Mouse (Mus musculus) adrenal gland, adult (tissue): ENCODE measurements at regions not wholly inside any gene's neighbourhood (a gene's known extent, or its start where the extent isn't known, plus 50 kb on each side); places are given as distances from the start of the nearest gene placed in this dataset.
A peak's percentile ranks its signal among the peaks of the same experiment; 100 is the strongest.

Experiments
- DNase-seq, 2 experiments: peaks; one replicate each; pipeline ENCODE4 v3.0.0; 2022 to 2023; ENCODE audit warnings: low spot score in 1 of 2; ENCODE audit not compliant: inconsistent age in 2 of 2

DNA sequence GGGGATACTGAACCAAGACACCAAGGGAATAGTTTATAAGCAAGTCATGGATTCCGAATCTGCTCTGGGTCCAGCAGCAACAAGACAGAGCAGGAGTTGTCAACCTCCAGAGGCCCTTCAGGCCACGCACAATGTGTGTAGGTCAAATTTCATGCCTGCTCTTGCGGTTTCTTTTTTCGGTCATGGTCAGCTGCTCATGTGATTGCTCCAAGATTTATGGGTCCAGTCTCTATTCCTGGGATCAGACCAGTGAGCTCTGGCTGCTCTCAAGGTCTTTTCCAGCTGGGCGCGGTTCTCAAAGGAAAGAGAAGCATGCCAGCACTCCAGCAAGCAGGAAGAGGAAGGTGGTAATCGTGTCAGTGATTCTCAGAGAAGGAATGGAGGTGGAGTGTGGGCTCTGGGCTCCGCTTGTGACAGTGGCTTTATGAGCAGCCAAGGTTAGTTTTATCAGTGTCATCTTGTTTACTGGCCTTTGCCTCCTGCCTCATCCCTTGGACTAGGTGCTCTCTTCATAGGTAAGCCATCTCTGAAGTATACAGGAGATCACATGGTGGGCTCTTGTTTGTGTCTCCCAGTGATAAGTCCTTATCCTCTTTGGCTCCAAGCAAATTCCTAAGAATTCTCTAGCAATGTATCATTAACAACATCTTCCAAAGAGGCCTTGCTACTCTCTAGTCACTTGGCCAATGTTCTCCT lies 148.5 kb upstream of the Maf start:
- peak; percentile 18 to 71 for DNase-seq

DNA sequence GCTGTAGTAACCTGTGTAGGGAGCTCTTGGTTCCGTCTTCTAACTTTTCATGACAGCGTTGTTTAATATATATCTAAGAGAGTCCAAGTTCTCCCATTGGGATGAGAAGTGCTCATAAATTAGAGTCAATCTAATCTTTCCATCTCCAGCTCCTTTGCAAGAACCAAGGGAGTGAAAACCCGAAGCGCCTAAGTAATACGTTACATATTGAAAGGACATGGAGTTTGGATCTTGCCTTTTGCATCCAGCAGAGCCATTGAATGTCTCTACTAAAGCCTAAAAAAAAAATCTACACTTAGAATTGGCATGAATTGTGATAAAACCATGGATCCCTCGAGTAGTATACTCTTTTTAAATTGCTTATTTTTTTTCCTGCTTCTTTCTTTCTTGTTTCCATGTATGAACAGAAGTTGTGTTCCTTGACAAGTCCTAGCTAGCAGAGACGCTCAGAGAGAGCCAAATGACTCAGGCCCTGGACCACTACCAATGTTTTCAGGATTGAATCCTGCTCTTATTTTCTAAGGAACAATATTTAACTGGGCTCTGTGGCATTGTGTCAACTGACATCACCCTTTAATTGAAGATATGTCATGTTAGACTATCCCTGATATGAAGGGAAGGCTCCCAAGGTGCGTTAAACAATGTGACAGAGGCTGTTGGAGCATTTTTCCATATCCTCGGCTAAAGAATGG lies 146.8 kb upstream of the Maf start:
- DNase-seq: no peak

DNA sequence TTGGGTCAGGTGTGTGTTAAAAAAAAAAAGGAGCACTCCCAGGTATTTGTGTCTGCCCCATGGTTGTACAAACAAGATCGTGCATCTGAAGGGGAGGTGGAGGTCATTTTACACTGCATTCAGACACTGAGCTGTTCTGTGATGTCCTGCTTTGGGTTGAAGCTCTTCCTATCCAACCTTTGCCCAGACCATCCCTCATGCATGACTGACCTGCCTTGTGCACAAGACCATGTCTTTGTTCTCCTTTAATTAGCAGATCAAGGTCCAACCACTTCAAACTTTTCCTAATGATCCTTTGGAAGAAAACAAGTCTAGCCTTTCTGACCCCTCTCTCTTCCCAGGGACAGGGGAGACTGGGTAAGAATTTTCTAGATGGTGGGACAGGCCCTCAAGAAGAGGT lies 143.0 kb upstream of the Maf start:
- DNase-seq: no peak

DNA sequence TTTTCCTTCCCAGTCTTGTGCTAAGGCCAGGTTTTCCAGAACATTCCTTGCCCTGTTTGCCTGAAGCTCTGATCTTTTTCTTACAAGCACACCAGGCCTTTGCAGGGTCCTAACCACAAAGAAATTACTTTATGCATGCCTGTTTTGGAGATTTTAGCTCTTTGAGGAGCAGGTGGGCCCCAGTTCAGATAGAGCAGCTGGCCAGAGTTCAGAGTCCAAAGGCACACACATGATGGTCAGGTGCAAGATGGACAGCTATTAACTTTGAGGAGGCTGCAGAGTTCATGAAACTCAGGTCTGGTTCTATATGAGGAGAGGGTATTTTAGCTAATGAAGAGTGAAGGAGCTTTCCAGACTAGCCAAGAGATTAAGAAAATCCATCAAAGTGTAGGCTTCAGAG lies 125.8 kb upstream of the Maf start:
- DNase-seq: no peak

DNA sequence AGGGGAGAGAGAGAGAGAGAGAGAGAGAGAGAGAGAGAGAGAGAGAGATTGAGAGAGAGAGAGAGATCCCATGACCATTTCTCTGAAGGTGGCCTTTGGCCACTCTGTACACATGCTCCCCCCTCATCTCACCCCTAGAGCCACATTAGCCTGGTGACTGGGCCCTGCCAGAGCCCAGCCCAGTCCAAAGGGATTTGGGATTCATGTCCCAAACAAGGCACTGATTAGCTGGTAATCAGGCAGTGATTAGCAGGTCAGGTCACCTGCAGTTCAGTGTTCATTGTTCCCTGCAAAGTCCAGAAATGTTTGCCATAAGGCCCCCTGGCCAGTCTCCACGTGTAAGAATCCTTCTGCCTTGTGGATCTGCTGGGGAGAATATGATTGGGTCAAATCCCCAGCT lies 124.1 kb upstream of the Maf start:
- DNase-seq: no peak

DNA sequence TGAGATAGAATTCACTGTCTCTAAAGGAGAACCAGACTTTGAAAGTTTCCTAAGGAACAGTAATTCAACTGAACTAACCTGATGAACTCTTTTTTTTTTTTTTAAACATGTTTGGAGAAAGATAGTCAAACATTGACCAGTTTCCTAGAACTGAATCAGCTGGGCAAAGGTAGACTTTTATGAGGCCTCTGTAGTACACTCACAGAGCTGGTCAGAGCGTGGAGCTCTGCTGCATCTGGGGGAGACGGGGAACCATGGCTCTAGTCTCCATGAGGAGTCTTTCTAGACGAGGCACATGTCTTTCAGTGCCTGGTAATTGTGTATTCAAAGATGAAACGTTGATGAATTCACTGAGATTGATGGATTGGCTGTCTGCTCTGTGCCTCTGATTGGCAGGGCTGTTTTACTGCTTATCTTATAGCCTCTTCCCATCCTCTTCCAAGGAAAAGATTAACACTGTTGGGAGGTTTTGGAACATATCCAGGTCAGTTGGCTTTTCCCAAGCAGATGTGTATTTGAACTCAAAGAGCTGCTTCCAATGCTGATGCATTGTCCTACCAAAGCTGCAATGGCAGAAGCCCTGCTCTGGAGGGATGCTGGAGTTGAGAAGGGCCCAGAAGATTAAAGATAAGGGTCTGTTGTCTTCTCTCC lies 122.5 kb upstream of the Maf start:
- DNase-seq: no peak

DNA sequence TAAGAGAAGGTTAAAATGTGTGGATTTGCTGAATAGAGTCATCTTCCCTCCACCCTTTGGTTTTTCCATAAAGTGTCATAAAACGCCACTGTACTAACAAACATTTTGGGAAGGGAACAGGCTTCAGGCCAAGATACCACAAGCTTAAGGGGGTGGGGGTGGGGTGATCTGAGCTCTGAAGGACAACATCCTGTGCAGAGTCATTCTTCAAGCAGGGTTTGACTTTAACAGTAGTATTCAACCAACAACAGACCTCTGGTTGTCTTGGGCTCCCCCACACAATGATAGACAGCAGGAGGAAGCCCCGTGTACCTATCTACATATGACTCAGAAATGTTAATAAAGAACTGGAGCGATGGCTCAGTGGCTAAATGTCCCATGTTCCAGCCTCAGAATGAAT lies 118.9 kb upstream of the Maf start:
- no peak for DNase-seq

DNA sequence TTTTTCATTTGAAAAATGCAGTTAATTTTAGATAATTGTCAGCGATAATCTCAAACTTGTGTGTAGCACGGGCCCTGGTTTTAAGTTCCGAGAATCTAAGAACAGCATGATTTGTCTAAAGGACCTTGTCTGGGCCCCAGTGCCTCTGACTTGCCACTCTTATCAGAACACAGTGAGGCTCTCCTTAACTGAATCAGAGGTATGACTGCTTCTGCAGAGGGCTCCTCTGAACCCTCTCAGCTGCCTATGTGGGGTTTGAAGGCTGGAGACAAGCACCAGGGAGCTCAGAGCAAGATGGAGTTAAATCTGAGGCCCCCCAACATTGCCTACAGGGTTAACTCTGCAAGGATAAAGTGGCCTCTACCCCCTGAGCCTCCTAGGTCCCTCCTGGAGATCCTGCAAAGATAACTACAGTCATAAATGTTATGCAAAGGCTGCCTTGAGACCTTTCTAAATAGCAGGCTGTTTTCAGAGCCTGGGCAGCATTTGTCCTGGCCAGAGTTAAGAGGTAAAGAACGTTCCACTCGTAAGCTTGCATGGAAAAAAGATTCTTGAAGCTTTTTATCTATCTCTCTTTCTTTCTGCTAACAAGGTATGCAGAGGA lies 118.4 kb upstream of the Maf start:
- peak in 1 of 2 experiments; percentile 33 for DNase-seq

DNA sequence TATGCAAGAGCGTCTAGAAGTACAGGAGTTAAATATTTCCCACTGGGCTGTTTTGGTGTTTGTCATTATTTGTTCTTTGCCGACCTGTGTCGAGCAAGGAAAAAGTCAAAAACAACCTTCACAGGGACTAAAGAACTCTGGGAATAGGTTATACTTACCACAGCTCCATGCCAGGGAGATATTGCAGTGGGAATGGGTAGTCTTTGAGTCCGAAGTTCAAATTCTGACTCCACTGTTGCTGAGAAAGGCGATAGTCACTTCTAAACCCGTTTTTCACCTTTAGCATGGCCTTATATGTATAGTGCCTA lies 116.8 kb upstream of the Maf start:
- no peak for DNase-seq

DNA sequence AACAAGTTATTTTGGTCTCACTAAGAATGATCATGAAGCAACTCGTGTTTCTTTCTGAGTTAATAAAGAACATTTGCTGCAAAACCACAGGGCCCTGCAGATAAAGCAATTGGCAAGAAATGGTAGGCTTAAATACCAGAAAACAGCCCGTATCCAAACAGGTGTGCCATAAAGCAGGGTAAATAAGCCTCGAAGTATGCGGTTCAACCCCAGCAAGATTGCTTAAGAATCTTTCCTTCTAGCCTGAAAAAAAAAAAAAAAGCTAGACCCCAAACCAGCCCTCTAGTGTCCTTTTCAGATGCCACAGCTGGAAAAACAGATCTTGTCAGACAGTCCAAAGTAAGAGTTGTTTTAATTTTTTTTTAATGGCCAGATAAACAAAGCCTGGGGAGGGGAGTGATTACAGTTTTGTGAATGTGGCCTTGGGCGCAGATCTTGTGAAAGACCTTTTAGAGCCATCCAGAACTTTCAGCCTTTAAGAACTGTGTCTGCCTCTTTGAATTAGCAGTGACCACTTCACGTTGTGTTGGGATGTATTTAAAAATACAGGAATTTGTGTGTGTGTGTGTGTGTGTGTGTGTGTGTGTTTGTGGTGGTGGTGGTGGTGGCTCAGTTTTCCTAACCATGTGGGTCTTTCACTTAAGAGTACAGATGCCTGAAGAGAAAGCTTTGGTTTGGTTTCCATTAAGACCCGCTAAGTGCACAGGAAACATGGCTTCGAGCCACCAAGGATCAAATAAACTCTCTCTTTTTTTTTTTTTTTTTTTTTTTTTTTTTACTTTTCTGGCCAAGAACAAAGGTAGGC lies 116.3 kb upstream of the Maf start:
- no peak for DNase-seq

DNA sequence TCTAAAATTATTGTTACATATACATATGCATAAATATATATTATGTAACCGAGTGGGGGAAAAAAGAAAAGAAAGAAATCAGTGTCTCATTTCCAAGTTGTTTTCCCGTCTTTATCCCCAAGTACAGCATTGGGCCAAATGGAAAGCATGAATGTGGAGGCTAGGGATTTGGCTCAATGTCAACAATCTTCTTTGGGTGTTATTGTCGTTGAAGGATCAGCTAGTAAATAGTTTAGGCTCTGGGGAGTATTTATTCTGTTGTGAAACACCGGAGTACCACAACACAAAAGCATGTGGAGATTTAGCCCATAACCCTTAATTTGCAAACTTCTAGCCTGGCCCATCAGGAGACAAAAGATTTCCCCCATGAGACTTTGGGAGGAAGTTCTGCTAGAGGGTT lies 105.8 kb upstream of the Maf start:
- no peak for DNase-seq

DNA sequence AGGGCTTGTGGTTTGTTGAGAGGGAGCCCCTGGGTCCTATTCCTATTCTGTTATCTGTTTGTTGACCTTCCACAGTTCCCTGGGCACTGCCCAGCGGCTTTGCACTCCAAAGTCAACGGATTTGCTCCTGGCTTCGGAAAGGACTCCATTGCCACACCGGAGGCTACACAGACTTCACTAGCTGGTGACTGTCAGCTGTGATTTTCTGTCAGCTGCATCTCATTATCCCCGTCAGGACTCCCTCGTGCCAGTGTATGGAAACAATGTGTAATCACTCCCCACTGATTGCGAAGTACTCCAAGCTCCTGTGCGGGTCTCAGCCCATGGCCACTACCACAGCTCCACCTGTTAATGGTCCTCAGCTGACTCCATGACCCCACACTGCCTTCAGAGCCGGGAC lies 99.0 kb upstream of the Maf start:
- no peak for DNase-seq

DNA sequence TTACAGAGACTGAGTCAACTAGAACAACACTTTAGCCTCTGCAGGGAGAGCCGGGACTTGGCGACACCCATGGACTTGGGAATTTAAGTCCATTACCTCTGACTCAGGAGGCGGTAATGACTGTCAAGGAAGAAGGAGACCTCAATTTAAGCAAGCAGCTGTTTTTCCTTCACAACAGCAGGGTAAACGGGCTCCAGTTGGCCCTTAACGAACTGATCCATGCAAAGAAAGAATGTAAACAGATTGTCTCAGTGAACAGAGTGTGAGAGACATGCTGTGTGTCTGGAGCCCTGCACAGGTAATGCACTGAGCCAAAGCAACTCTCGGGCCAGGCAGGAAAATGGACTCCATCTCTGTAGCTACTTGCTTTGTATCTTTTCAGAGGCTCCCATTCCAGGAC lies 98.5 kb upstream of the Maf start:
- DNase-seq: no peak

DNA sequence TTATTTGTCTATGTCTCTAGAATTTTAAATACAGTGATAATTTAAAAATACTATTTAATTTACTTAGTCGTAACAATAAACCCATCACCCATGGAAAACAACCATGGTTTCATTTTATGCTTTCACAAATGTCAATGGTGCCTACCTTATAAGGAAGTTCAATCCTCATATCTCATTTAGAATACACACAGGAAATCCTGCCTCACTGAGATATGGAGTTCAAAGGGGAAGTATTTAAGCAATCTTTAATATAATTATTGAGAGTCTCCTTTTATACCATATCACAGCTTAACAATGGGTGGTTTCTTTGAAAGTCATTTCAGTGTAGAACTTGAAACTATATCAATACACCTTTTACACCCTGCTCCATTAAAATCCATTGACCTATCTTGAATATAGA lies 86.0 kb upstream of the Maf start:
- DNase-seq: no peak

DNA sequence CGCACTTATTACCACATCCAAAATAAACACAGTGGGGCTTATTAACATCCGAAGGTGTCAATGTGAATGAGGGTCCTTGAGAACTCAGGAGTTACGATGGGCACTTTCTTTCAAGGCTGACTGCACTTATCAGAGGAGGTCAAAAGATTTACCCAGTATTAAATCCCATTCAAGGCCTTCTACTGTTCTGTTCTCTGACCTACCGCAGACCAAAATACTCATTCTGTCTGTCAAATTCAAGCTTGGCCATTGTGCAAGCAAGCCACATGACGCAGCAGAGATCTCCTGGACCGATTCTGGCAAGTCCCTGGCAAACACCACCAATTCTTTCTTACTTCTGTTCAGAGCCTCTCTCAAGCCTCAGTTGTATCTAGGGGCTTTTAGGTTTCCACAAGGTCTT lies 80.8 kb upstream of the Maf start:
- peak; percentile 32 to 86 for DNase-seq

DNA sequence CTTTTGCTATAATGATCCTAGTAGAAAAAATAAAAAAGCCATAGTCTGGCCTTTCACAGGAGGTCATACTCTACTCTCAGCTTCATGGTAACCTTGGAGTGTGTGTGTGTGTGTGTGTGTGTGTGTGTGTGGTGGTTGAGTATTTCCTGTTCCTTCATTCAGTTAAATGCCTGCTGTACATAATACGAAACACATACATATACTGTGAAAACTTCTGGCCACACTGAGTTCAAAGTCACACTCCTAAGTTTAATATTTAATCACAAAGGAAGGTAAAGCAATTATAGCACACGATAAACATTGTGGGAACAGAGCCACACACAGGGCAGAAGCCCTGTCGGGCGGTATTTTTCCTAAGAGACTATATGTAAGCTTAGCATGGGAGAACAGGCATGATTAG lies 78.6 kb upstream of the Maf start:
- no peak for DNase-seq

DNA sequence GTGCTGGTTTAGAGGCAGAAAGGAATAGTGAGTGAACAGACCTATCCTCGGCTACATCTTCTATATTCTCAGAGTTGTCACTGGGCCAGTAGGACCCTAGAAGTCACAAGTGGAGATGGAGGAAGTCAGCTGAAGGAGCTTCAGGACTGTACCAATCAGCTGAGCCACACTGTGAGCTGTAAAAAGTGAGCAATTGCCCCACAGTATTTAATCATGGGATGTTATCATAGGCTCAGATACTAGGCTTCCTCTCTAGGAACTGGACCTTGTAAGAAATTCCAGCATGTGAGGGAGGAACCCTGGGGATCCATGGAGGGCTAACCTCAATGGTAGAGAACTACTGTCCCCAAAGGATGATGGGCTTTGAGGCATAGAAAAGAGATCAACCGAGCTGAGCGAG lies 78.2 kb upstream of the Maf start:
- DNase-seq: no peak

DNA sequence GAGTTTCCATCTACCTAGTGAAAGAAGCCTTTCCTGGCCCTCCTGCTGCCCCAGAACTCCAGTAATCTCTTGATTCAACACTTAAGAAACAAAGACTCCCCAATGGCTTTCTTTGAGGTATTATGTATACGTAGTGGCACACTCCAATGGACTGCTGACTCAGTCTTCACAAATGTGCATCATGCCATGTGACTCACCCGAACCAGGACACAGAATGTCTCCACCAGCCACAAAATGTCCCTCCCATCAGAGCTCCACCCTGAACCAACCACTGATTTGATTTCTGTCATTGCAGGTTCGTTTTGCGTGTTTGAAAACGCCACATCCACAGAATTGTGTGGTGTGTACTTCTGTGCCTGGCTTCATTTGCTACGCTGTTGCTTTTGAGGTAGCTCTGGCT lies 75.8 kb upstream of the Maf start:
- no peak for DNase-seq

DNA sequence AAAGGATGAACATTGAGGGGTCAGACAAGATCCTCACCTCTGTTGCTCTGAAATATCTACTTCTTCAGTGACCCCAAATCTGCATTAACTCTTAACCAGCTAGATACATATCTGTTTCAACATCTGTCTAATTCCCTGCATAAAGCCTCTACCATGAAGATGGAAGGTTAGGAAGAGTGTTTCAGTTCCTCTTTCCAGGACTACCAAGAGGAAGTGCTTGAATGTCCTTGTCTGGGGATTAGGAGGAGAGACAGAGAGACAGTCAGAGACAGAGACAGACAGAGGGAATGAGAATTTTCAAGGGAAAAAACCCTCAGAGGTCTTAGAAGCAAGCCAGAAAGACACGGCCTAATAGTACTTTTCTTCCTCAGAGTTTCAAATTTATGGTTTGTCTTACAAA lies 70.8 kb upstream of the Maf start:
- no peak for DNase-seq

DNA sequence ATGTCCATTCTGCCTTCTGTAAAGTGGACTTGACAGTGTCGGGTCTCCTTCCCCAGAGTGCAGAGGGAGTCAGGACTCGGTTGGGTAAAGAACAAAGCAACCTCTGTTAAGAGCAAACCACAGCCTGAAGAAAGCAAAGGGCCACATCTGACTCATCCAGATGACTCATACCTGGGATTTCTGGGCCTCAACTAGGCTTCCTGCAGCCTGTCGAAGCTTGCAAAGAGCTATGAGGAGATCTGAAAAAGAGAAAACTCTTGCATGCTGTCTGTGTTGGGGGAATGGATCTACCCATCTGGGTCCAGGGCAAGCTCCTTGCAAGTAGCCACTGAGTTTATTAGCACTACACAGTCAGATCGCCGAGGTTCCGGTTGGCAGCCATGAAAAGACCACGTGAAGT lies 63.5 kb upstream of the Maf start:
- DNase-seq: peak; percentile 15 to 73

DNA sequence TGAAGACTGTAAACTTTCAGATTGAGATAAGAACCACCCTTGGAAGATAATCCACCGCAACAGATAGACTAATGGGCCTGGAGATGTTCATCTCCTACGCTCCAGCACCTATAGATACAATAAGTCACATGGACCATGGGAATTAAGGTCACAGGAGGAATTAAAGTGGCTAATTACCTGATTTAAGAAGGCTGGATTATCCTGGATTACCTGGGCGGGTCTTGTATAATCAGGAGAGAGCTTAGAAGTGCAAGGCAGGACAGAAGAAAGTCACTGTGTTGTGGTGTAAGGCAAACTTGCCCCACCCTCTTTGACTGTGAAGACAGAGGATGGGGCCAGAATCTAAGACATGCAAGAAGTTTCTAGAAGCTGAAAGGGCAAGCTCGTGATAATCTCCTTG lies 61.0 kb upstream of the Maf start:
- no peak for DNase-seq
